Mouse (Mus musculus) 416B (cell line): ENCODE data around the gene Rab3a.

Experiments
- DNase-seq: peaks from one replicate; pipeline ENCODE4 v3.0.0; 2011; ENCODE audit warnings: low read depth

The Rab3a gene

GRCm38 (mm10) chr8:70758616-70759561, 4.4 kb downstream of the Rab3a start:
- DNase-seq = peak; percentile 38

GRCm38 (mm10) chr8:70760350-70760749, 5.9 kb downstream of the Rab3a start:
- DNase-seq = peak; percentile 41

- peak; percentile 99 for DNase-seq
Measured at GRCm38 (mm10) chr8:70760775-70761406, 6.4 kb downstream of the Rab3a start, which contains the start of gene Mpv17l2. Mpv17l2 (minus strand) TSS chr8:70760946.

- peak; percentile 54 for DNase-seq
Measured at GRCm38 (mm10) chr8:70762118-70762517, 7.6 kb downstream of the Rab3a start.

- peak; percentile 67 for DNase-seq
Measured at GRCm38 (mm10) chr8:70763354-70763753, 8.9 kb downstream of the Rab3a start.

- DNase-seq = no peak
Measured at GRCm38 (mm10) chr8:70764026-70764425, 9.5 kb downstream of the Rab3a start.

GRCm38 (mm10) chr8:70764676-70765075, 10.2 kb downstream of the Rab3a start:
- no peak for DNase-seq

- no peak for DNase-seq
Measured at GRCm38 (mm10) chr8:70765329-70765728, 10.8 kb downstream of the Rab3a start.

GRCm38 (mm10) chr8:70765838-70766570, 11.5 kb downstream of the Rab3a start:
- DNase-seq = no peak

- no peak for DNase-seq
Measured at GRCm38 (mm10) chr8:70766571-70767440, 12.3 kb downstream of the Rab3a start.

- DNase-seq = no peak
Measured at GRCm38 (mm10) chr8:70767503-70767902, 13.0 kb downstream of the Rab3a start.

GRCm38 (mm10) chr8:70768231-70768776, 13.8 kb downstream of the Rab3a start:
- DNase-seq = no peak

GRCm38 (mm10) chr8:70768956-70769355, 14.5 kb downstream of the Rab3a start:
- DNase-seq = no peak

- DNase-seq = peak; percentile 92
Measured at GRCm38 (mm10) chr8:70769359-70769758, 14.9 kb downstream of the Rab3a start.

GRCm38 (mm10) chr8:70769858-70770257, 15.4 kb downstream of the Rab3a start:
- no peak for DNase-seq

GRCm38 (mm10) chr8:70770748-70771147, 16.3 kb downstream of the Rab3a start:
- DNase-seq = no peak

GRCm38 (mm10) chr8:70771217-70771616, 16.7 kb downstream of the Rab3a start:
- DNase-seq = no peak

GRCm38 (mm10) chr8:70772075-70772474, 17.6 kb downstream of the Rab3a start:
- no peak for DNase-seq

GRCm38 (mm10) chr8:70772890-70773289, 18.4 kb downstream of the Rab3a start:
- DNase-seq = no peak

GRCm38 (mm10) chr8:70773410-70773809, 18.9 kb downstream of the Rab3a start:
- no peak for DNase-seq

GRCm38 (mm10) chr8:70773833-70774232, 19.4 kb downstream of the Rab3a start:
- DNase-seq = no peak
